Mouse (Mus musculus): ENCODE measurements around the gene Foxd1. TPM values are rescaled to one million over a fixed set of nuclear protein-coding genes. Genes with fewer than 3 reads are reported as not detected.

Gene Foxd1
- not detected in 2 replicates for polyA plus RNA-seq (2015; fragmentation: Nextera tagmentation; extraction: Ambion mirVana)

GRCm38 (mm10) chr13:98354090-98354801, at the start of gene Foxd1:
Gene Foxd1 (plus strand): TSS chr13:98354242.

GRCm38 (mm10) chr13:98316480-98317245, 37.4 kb upstream of the Foxd1 start, which contains the start of gene Btf3:
Gene Btf3 (minus strand): TSS chr13:98317006.

Other genes with a start within 250 kb of the Foxd1 start
- gene Arhgef28, start 147.8 kb upstream of the Foxd1 start, polyA plus RNA-seq (2015; fragmentation: Nextera tagmentation; extraction: Ambion mirVana) = 12.8 and 13.0 TPM in 2 replicates
- 11.4 and 11.9 TPM in 2 replicates for gene Utp15, start 91.2 kb upstream of the Foxd1 start, polyA plus RNA-seq (2015; fragmentation: Nextera tagmentation; extraction: Ambion mirVana)
- 16.9 and 20.2 TPM in 2 replicates for gene Ankra2, start 91.2 kb upstream of the Foxd1 start, polyA plus RNA-seq (2015; fragmentation: Nextera tagmentation; extraction: Ambion mirVana)
- gene Gm21976, start 74.4 kb upstream of the Foxd1 start, polyA plus RNA-seq (2015; fragmentation: Nextera tagmentation; extraction: Ambion mirVana) = not detected in 2 replicates
- 531 and 608 TPM in 2 replicates for gene Btf3, start 37.2 kb upstream of the Foxd1 start, polyA plus RNA-seq (2015; fragmentation: Nextera tagmentation; extraction: Ambion mirVana)
- 0.92 and 2.0 TPM in 2 replicates for gene Gm10320, start 137.8 kb downstream of the Foxd1 start, polyA plus RNA-seq (2015; fragmentation: Nextera tagmentation; extraction: Ambion mirVana)